8 mouse cellular contexts compared by ENCODE assay signal in the genomic region with DNA sequence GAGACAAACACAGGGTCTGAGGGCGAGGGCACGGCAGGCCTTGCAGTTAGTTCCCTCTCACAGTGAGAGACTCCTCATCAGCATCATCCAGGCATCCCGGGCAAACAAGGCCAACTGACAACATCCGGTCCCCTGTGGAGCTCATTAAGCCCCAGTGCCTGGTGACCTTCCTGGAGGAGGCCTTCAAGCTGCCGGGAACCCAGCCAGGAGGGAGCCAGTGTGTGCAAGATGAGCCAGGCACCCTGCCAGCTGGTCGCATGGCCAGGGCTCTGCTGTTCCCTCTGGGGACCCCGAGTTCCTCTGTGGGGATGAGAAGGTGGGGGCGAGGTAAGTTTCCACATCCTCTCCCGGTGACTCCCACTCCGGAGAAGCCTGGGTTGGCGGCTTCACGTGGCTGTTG. TPM values are rescaled to one million over a fixed set of nuclear protein-coding genes. Genes with fewer than 3 reads are reported as not detected.
DNase-seq lines count a peak whose midpoint lies in the region; ATAC-seq lines count a peak whose summit lies in the region.
"Had no signal": no experiment of that assay in that cellular context is flagged by ENCODE, and none has a peak within 500 bp of the region (broad histone marks: within the 10 kb centered on the region; RNA-seq: fewer than 3 reads in every experiment).

No protein-coding gene starts in this region.

- peak; percentile 30; the same call in 1 of the 2 replicates for ATAC-seq in granulocyte monocyte progenitor cell, adult 5-6 weeks (replicated peaks; ENCODE audit: poor library complexity, severe bottlenecking)

- peak; percentile 55 to 70 for DNase-seq in urinary bladder, postnatal 4 days (ENCODE audit: low spot score in 2 of 2)
- DNase-seq in urinary bladder, postnatal 14 days (ENCODE audit: low spot score), result no peak
- DNase-seq in cerebellum, adult 11-12 months, result peak; percentile 87
- peak; percentile 88 to 93 for DNase-seq in kidney, postnatal 25 days
- no peak for DNase-seq in embryo, embryonic 11 days
- DNase-seq in frontal cortex, postnatal 36 days (ENCODE audit: low spot score in 2 of 2), result no peak

RNA-seq across cellular contexts. Expression of a gene that starts 12.5 kb away (rescaled TPM):
- 8.5 TPM in 1 of 2 replicates, not detected in the other for total RNA-seq in granulocyte monocyte progenitor cell, adult 5-6 weeks (2014; fragmentation: Nextera tagmentation)
- 0.56 and 0.82 TPM in 2 replicates for total RNA-seq in granulocyte monocyte progenitor cell, adult 5-6 weeks (2017)
- total RNA-seq: common myeloid progenitor, adult 5-6 weeks had no signal

RNA-seq across cellular contexts. Expression of a gene that starts 38.5 kb away (rescaled TPM):
- total RNA-seq in granulocyte monocyte progenitor cell, adult 5-6 weeks (2014; fragmentation: Nextera tagmentation), result 12.2 and 13.8 TPM in 2 replicates
- 14.0 and 19.5 TPM in 2 replicates for total RNA-seq in granulocyte monocyte progenitor cell, adult 5-6 weeks (2017)

Comparison
In these comparisons a context has a peak if more than half of its experiments do, and no peak if none do; other contexts are left out.
1. DNase-seq: peak in urinary bladder, postnatal 4 days (2 of 2), cerebellum, adult 11-12 months (single experiment) and kidney, postnatal 25 days (2 of 2); none in urinary bladder, postnatal 14 days (single experiment), embryo, embryonic 11 days (single experiment) and frontal cortex, postnatal 36 days (0 of 2).